Mouse (Mus musculus) heart, postnatal 0 days (tissue): ENCODE data around the gene Slc39a13. TPM values are rescaled to one million over a fixed set of nuclear protein-coding genes. Genes with fewer than 3 reads are reported as not detected.

Source experiments
- ATAC-seq: fragments of 200-750 bp; cut with Nextera tagmentation; 2 replicates; pipeline ENCODE4 v1.8.0; 2017; ENCODE audit warnings: low read depth, moderate number of reproducible peaks, moderate library complexity; ENCODE audit not compliant: insufficient read depth
- DNase-seq: peaks from one replicate; pipeline ENCODE4 v3.0.0-alpha.2; 2016; ENCODE audit warnings: low spot score
- H3K27ac ChIP-seq: fragments of 300-500 bp; sonication (generic); 2 replicates; pipeline ENCODE4 v1.5.1; 2014; ENCODE audit warnings: low read depth, mild to moderate bottlenecking
- H3K27me3 ChIP-seq: fragments of 300-500 bp; sonication (generic); 2 replicates; pipeline ENCODE4 v1.6.1; 2014; ENCODE audit warnings: low read length, mixed read lengths; ENCODE audit not compliant: control insufficient read depth, insufficient read depth
- H3K36me3 ChIP-seq: fragments of 300-500 bp; sonication (generic); replicated peaks from 2 replicates; pipeline ENCODE4 v1.6.1; 2014; ENCODE audit warnings: low read length, mixed read lengths; ENCODE audit not compliant: control insufficient read depth, insufficient read depth
- H3K4me1 ChIP-seq: fragments of 300-500 bp; sonication (generic); 2 replicates; pipeline ENCODE4 v1.6.1; 2014; ENCODE audit warnings: antibody characterized with exemption; ENCODE audit not compliant: control insufficient read depth, insufficient read depth
- H3K4me2 ChIP-seq: fragments of 300-500 bp; sonication (generic); 2 replicates; pipeline ENCODE4 v1.6.1; 2014; ENCODE audit warnings: low read depth, mild to moderate bottlenecking, low read length, moderate library complexity
- H3K4me3 ChIP-seq: fragments of 300-500 bp; sonication (generic); 2 replicates; pipeline ENCODE4 v1.5.1; 2014; ENCODE audit warnings: low read depth, low read length
- H3K9ac ChIP-seq: fragments of 300-500 bp; sonication (generic); replicated peaks from 2 replicates; pipeline ENCODE4 v1.6.1; 2014; ENCODE audit warnings: low read depth, low read length, mixed read lengths
- H3K9me3 ChIP-seq: fragments of 300-500 bp; sonication (generic); replicated peaks from 2 replicates; pipeline ENCODE4 v1.6.1; 2016; ENCODE audit warnings: low read length; ENCODE audit not compliant: control insufficient read depth
- CTCF ChIP-seq: IDR thresholded peaks from 2 replicates; pipeline ENCODE4 v1.5.1; 2016; ENCODE audit warnings: antibody characterized with exemption, control low read depth, low read depth
- EP300 ChIP-seq: IDR thresholded peaks from 2 replicates; pipeline ENCODE4 v1.6.1; 2016; ENCODE audit warnings: antibody characterized with exemption, low read depth
- WGBS: fragments of 180-500 bp; shearing (Covaris S2); extraction: QIAGEN DNeasy Blood & Tissue Kit; methylation state at CpG from one replicate; pipeline ENCODE4 v1.1.7; 2014; 5-methylcytosine and 5-hydroxymethylcytosine counted together
- polyA plus RNA-seq: library from polyadenylated mRNA; unstranded; fragments of >200 nt; fragmentation: Nextera tagmentation; extraction: Ambion mirVana; gene quantifications from 2 replicates; pipeline ENCODE4 v1.2.1, GENCODE M21; 2015
- total RNA-seq: library from RNA; depleted of rRNA; stranded (reverse); fragments of >200 nt; gene quantifications from 2 replicates; pipeline ENCODE4 v1.2.3, GENCODE M21; 2014; ENCODE audit warnings: low replicate concordance

The Slc39a13 gene
- total and polyA plus RNA-seq, 2 experiments from 2014 or later: 37.9 to 105 TPM

DNA sequence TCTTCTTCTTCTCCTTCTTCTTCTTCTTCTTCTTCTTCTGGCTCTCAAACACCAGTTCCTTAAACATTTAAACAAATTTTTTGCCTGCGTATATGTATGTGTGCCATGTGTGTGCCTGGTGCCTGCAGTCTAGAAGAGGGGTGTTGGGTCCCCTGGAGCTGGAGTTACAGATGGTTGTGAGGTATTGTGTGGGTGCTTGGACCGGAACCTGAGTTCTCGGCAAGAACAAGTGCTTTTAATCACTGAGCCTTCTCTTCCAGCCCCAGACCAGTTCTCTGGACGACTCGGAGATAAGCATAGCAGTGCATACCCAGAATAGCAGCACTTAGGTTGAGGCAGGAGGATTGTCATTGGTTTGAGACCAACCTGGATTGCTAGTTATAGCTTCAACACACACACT, 46.6 kb upstream of the Slc39a13 start:
- peak overlapping the region; percentile 98 for H3K27ac ChIP-seq
- no peak for DNase-seq
- no peak overlapping the region for H3K9ac ChIP-seq
- WGBS: 27% methylated on average over 5 of the region's 5 CpGs
- peaks cover 16% of the 10 kb centered on the region; the same call in 1 of the 2 replicates for H3K4me1 ChIP-seq
- TF ChIP-seq EP300: no peak
- TF ChIP-seq CTCF: no peak
- no peak for ATAC-seq
- H3K36me3 ChIP-seq: peaks cover 19% of the 10 kb centered on the region
- no peaks in the 10 kb centered on the region for H3K27me3 ChIP-seq
- peak overlapping the region; percentile 79 for H3K4me2 ChIP-seq
- H3K4me3 ChIP-seq: no peak overlapping the region
- H3K9me3 ChIP-seq: no peaks in the 10 kb centered on the region

DNA sequence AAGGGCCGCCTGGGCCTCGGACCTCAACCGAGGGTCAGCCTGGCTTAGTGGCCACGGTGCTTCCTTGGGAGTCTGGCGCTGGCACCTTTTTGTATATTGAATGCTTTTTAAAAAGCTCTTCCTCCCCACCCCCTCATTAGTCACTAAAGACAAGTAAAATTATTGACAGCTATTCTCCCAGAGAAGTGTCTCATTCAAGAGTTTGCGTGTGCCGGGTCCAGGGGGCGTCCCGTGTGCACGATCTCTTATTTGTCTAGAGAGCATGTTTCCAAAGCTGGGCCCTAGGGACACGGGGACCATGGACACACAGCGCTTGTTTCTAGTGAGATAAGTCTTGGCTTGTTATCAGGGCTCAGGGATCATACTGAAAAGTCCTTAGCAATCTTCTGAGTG, 45.4 kb upstream of the Slc39a13 start:
- peak overlapping the region; percentile 44 for H3K4me3 ChIP-seq
- DNase-seq (no peak), ATAC-seq (no peak)
- H3K9ac ChIP-seq: peak overlapping the region; percentile 52; the same call in 1 of the 2 replicates
- 27% methylated on average over 12 of the region's 12 CpGs for WGBS
- H3K27me3 ChIP-seq: no peaks in the 10 kb centered on the region
- H3K4me1 ChIP-seq: peaks cover 11% of the 10 kb centered on the region; the same call in 1 of the 2 replicates
- no peaks in the 10 kb centered on the region for H3K9me3 ChIP-seq
- no peak for TF ChIP-seq EP300
- no peak for TF ChIP-seq CTCF
- peak overlapping the region; percentile 33 for H3K27ac ChIP-seq
- peak overlapping the region; percentile 80 for H3K4me2 ChIP-seq
- 0 out of 2 replicates have a peak, but pooled peaks cover 6% of the 10 kb centered on the region for H3K36me3 ChIP-seq

DNA sequence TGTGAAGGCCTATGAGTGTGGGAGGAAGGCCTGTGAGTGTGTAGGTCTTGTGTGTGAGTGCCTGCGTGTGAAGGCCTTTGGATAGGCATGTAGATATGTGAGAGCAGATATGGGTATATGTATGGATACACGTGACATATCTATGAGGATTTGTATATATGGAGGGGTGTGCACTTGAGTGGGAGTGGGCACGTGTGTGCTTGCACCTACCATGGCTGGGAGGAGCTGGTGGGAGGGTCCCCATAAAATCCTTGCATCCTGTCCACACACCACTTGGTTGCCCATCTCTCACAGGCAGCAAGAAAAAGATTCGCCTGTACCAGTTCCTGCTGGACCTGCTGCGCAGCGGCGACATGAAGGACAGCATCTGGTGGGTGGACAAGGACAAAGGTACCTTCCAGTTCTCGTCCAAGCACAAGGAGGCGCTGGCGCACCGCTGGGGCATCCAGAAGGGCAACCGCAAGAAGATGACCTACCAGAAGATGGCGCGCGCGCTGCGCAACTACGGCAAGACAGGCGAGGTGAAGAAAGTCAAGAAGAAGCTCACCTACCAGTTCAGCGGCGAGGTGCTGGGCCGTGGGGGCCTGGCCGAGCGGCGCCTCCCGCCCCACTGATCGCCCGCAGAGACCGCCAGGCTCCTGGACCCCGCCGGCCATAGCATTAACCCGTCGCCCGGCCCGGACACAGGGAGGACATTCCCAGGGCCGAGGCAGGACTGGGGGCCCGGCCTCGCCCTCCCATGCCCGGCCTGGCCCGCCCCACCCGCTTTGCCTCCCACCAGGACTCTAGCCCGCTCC, 44.8 kb upstream of the Slc39a13 start:
- DNase-seq: peak; percentile 93
- peak overlapping the region; percentile 80 for H3K4me2 ChIP-seq
- peaks cover 11% of the 10 kb centered on the region; the same call in 1 of the 2 replicates for H3K4me1 ChIP-seq
- 0 out of 2 replicates have a peak, but pooled peaks cover under 1% of the 10 kb centered on the region for H3K36me3 ChIP-seq
- peak; percentile 28; the same call in 1 of the 2 replicates for TF ChIP-seq EP300
- peak; percentile 100 for TF ChIP-seq CTCF
- peak overlapping the region; percentile 44 for H3K4me3 ChIP-seq
- peak overlapping the region; percentile 52; the same call in 1 of the 2 replicates for H3K9ac ChIP-seq
- peak; percentile 26 for ATAC-seq
- 8% methylated on average over 41 of the region's 42 CpGs for WGBS
- H3K27me3 ChIP-seq: no peaks in the 10 kb centered on the region
- peak overlapping the region; percentile 33 for H3K27ac ChIP-seq
- no peaks in the 10 kb centered on the region for H3K9me3 ChIP-seq

DNA sequence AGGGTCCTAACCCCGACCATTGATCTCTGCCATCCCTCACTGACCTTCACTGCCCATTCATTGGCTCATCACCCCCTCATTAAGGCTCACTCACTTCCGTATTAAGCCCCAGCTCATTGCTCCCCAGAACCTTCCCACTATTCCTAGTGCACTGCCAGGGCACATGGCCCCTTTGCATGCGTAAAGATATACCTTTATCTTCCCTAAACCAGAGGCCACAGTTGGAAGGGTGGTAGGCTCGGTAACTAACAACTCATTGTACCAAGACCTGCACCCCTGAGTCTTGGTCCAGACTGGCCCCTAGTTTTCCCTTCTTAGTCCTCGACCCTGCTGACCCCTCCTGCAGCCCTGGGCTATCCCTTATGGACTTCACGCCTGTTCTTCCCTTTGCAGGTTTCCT, 43.6 kb upstream of the Slc39a13 start:
- DNase-seq (no peak), ATAC-seq (no peak)
- Histone ChIP-seq H3K4me2 (no peak overlapping the region), H3K36me3 (no peaks in the 10 kb centered on the region), H3K4me1 (peaks cover 11% of the 10 kb centered on the region; the same call in 1 of the 2 replicates), H3K9me3 (no peaks in the 10 kb centered on the region), H3K27ac (no peak overlapping the region), H3K9ac (no peak overlapping the region), H3K4me3 (no peak overlapping the region), H3K27me3 (no peaks in the 10 kb centered on the region)
- 74% methylated on average over 6 of the region's 6 CpGs for WGBS
- TF ChIP-seq EP300 (no peak), CTCF (no peak)

DNA sequence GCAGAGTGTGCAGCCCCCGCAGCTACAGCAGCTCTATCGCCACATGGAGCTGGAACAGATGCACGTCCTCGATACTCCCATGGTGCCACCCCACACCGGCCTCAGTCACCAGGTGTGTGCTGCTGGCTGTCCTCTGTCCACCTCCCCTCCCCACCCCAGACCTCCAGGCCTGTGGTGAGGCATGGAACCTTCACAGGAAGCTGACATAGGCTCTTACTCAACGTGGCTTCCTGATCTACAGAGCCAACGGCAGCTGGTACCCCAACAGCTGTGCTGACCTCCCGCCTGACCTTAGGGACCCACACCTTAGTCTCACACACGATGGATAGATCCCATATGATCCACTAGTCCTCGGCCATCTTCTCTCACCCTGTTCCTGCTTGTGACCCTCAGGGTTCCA, 43.1 kb upstream of the Slc39a13 start:
- 59% methylated on average over 10 of the region's 10 CpGs for WGBS

More for the DNA sequence above, 43.1 kb upstream of the Slc39a13 start:
- no peaks in the 10 kb centered on the region for H3K9me3 ChIP-seq
- no peaks in the 10 kb centered on the region for H3K36me3 ChIP-seq
- DNase-seq (no peak), ATAC-seq (no peak)
- H3K27me3 ChIP-seq: no peaks in the 10 kb centered on the region
- no peak overlapping the region for H3K4me2 ChIP-seq
- H3K4me1 ChIP-seq: peaks cover 11% of the 10 kb centered on the region; the same call in 1 of the 2 replicates
- H3K27ac ChIP-seq: peak overlapping the region; percentile 52; the same call in 1 of the 2 replicates
- TF ChIP-seq EP300 (no peak), CTCF (no peak)
- H3K4me3 ChIP-seq: no peak overlapping the region
- H3K9ac ChIP-seq: no peak overlapping the region
